Mouse (Mus musculus) kidney, postnatal 4 days (tissue): Measurements from ENCODE around the gene Ndst2.

ENCODE experiments used
- DNase-seq, 2 experiments: peaks; one replicate each; pipeline ENCODE4 v3.0.0; 2021; ENCODE audit warnings: mixed read lengths in 2 of 2

The Ndst2 gene

GRCm38 (mm10) chr14:20696986-20697385 is 37.4 kb downstream of the Ndst2 start:
- peak; percentile 70 to 76 for DNase-seq

GRCm38 (mm10) chr14:20695761-20696520 is 38.4 kb downstream of the Ndst2 start:
- DNase-seq, result peak; percentile 23 to 24

- peak; percentile 94 to 96 for DNase-seq
These were observed 39.2 kb downstream of the Ndst2 start, which contains the start of gene Fut11 for GRCm38 (mm10) chr14:20694884-20695760. Fut11 (plus strand) TSS chr14:20694968.

DNA sequence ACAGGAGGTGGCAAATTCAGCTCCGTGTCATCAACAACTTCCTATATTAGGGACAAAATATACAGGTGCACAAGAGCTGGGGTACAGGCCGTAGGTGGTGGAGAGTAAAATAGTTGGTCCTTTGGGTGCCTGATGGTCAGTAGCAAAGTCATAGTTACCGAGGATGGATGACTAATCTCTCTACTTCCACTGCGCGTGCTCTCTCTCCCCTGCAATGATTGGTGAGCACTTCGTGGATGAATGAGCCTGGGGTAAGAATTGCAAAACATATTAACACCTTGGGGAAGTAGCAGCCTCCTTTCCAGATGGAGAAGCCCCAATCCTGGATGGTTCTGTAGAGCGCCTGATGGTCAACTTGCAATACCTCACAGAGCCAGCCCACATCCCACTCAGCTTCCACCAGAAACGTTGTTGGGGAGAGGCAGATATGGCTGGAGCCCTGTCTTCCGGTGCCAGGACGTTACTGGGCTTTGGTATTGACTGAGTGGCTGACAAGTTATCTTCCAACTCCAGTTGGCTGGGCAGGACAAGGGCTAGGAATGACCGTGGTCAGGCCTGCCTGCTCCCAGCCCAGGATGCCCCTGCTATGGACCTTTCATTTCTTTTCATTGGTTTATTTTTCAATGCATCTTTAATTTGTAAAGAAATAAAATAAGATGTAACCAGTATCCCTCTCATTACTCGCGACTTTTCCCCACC is 40.0 kb downstream of the Ndst2 start:
- no peak for DNase-seq

DNA sequence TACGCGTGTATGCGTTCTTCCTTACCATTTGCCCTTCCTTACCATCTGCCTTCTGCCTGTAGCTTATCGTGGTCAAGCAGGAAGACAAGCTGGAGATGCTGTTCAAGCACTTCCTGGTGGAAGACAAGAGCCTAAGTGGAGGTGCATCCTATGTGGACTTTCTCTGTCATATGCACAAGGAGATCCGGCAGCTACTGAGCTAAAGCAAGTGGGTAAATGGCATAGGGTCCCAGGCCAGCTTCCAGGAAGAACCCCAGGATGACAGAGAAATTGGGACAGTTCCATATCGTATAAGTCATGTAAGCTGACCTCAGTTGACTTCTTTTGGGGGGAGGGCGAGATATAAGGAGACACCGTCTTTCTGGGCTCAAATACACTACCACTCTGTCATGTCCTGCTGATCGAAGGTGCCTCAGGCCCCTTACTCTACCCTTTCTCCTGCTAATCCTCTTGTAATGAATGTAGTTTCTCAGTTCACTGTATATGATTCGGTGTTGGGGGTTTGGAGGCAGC is 40.7 kb downstream of the Ndst2 start:
- DNase-seq, result no peak

- DNase-seq, result no peak
These were observed 42.6 kb downstream of the Ndst2 start for GRCm38 (mm10) chr14:20691772-20692171.

- no peak for DNase-seq
These were observed 45.4 kb downstream of the Ndst2 start for GRCm38 (mm10) chr14:20689009-20689408.

DNA sequence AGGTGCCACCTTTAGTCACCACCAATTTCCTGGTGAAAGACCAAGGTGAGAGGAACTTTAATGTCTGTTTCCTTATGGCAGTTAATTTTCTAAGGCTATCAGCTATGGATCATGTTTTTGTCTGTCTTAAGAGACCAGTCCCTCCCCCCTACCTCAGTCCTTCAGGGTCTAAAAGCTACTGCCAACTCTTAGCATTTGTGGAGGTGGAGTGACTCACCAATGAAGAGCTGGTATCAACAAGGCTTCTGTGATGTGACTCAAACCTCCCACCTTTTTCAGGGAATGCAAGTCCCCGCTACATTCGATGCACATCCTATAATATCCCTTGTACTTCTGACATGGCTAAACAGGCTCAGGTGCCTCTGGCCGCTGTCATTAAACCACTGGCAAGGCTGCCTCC is 47.8 kb downstream of the Ndst2 start:
- DNase-seq, result no peak

DNA sequence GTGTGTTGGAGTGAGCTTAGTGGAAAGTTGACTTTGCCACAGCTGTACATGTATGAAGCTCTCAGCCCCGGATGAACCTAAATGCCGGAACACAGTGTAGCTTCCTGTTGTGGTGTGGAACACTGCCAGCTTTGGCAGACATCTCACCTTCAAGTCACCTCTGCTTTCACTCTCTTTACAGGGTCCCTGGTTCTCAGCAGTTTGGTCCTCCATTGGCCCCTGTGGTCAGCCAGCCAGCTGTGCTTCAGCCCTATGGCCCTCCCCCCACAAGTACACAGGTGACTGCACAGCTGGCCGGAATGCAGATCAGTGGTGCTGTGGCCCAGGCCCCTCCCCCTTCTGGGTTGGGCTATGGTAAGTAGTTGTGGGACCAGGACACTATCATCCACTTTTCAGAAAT is 51.9 kb downstream of the Ndst2 start:
- peak; percentile 32 to 56 for DNase-seq

DNA sequence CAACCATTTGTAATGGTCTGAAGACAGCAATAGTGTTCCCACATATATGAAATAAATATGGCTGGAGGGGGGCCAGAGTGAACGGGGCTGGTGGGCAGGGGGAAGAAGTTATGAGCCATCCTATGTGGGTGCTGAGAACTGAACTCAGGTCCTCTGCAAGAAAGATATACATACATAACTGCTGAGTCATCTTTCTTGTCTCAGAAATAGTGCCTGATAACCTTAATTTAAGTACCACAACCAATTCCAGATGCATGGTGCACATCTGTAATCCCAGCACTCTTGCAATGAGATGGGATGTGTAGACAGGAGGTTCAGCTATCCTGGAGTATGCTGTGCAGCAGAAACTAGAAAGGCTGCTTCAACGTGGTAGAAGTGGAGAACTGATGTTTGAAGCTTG is 52.6 kb downstream of the Ndst2 start:
- no peak for DNase-seq

DNA sequence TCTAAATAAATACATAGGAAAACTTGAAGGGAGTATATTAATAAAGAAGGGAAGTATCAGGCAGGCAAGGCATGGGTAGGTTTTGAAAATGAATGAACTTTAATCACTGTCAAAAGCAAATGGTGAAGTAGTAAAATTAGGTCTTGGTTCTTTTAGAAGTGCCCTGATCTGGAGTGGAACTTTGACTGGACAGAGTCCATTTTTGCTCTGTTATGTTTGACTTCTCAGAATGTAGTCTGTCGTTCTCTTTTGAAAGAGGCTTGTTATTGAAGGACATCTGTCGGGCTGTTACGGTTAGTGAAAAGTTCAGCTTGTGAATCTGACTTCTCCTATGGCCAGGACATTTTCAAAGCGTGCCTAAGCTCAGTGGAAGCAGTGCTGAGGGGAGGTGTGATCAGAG is 56.5 kb downstream of the Ndst2 start:
- no peak for DNase-seq

DNA sequence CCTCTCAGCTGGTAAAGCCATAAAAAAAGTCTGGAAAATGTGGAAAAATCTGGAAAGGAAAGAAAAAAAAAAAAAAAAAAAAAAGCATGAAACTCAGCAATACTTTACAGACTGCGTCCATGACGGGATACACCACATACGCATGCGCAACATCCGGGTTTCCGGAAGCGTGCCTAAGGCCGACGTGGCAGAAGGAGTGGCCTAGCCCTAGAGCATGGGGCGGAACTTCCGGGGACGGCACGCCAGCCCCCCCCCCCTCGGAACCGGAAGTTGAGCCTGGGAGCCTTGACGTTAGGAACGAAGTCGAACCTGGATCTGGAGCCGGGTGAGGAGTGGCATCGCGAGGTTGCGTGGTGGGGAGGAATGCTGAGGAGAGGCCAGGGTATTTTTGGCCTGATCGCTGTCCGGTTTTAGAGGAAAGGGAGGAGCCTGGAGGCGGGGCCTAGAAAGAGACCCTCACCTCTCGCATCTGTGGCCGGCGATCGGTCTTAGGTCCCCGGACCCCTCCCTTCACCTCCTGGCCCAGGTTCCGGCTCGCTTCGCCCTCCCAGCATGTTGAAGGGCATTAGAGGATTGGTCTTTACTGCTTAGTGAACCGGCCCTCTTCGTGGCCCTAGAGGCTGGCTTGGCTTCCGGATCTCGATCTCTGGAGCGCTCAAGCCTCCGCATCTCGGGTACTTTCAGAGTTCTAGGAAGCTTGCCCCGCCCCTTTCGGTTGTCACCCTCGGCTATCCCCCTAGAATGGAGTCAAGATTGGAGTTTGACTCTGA is 60.1 kb downstream of the Ndst2 start, which contains the start of gene Sec24c:
Gene Sec24c (plus strand): TSS at position 245 of the 770 bp plus-strand sequence.
- peak; percentile 99 for DNase-seq

GRCm38 (mm10) chr14:20673735-20674063 is 60.7 kb downstream of the Ndst2 start:
- DNase-seq, result peak; percentile 42 to 61
